Mouse (Mus musculus): ENCODE measurements at regions not wholly inside any gene's neighbourhood (a gene's known extent, or its start where the extent isn't known, plus 50 kb on each side); places are given as distances from the start of the nearest gene placed in this dataset.

GRCm38 (mm10) chr1:109471671-109472070 is 510.6 kb upstream of the Cdh7 start:
- no peak for ATAC-seq (ENCODE audit: low TSS enrichment)

- ATAC-seq (ENCODE audit: low TSS enrichment) = no peak
These were observed 500.8 kb upstream of the Cdh7 start for GRCm38 (mm10) chr1:109481387-109481786.

- ATAC-seq (ENCODE audit: low TSS enrichment) = no peak
These were observed 486.3 kb upstream of the Cdh7 start for GRCm38 (mm10) chr1:109495936-109496335.

- peak; percentile 96 for ATAC-seq (ENCODE audit: low TSS enrichment)
These were observed 469.5 kb upstream of the Cdh7 start for GRCm38 (mm10) chr1:109512632-109513259.

GRCm38 (mm10) chr1:109514375-109514774 is 467.9 kb upstream of the Cdh7 start:
- no peak for ATAC-seq (ENCODE audit: low TSS enrichment)

Measured in frontal cortex, adult (tissue).